Mouse (Mus musculus) layer of hippocampus, adult 9-11 months (tissue): ENCODE results near the gene Rims3.

Experiments used
- DNase-seq: peaks from one replicate; pipeline ENCODE4 v3.0.0; 2022

Gene Rims3

GRCm38 (mm10) chr4:120894584-120894983 lies 40.0 kb downstream of the Rims3 start:
- DNase-seq, result no peak

GRCm38 (mm10) chr4:120895226-120895625 lies 40.6 kb downstream of the Rims3 start:
- DNase-seq, result no peak

DNA sequence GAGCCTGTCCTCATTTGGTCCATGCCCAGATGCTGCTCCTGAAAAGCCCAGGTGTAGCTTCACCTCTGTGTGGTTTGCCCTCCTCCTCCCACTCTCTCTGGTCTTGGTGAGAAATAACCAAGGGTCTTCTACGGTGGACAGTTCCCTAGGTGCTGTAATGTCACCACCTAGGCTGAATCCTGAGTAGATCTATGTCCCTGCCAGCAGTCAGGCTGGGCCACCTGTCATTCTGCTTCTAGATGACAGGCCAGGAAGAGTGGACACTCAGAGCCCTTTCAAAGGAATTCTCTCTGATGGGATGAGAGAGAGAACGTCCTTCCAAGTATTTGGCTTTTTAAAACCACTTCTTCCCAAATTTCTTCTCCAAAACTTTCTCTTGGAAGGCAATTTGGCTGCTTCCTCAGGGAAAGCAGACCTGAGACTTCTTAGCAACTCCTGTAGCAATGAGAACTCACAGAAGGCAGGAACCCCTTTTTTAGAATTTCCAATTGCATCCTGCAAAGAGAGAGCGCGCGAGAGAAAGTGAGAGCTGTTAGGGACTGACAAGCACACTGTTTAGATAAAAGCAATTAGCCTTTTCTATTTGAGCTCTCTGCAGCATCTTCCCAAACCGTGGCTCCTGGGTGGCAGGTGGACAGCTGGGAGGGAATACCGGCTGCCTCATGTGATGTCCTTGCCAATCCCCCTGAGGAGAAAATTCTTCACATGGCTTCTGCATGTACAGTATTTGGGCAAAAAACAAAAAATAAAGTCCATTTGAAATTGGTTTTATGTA lies 41.4 kb downstream of the Rims3 start:
- no peak for DNase-seq

DNA sequence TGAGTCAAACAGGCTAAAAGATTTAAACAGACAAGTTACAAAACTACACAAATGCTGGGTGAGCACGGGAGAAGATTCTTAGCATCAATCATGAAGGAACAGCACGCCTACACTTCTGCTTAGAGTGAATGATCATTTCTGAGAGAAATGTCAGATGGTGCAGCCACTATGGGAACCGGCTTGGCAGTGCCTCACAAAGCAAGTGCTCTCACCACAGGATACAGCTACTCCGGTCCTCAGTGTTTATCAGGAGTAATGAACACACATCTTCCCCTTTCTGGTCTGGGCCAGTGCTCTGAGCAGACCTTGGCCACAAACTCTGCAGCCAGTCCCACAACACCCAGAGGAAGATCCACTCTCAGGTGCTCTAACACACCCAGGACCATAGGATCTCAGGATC lies 49.9 kb downstream of the Rims3 start:
- no peak for DNase-seq

DNA sequence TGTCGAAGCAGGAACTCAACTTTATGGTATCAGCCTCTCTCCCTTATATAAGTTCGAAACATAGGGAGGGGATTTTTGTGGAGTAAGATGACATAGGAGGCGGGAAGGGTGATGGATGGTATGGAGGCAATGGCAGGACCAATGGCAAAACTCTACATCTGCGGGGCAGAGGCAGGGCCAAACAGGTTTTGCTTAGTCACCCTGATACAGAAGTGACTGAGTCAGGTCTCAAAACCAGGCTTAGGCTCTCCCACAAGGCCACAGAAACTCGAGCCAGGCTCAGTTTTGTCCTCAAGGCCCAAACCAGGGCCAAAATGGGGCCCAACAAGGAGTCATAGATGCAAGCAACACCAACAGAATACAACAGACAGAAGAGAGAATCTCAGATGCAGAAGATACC lies 51.0 kb downstream of the Rims3 start:
- DNase-seq, result no peak

DNA sequence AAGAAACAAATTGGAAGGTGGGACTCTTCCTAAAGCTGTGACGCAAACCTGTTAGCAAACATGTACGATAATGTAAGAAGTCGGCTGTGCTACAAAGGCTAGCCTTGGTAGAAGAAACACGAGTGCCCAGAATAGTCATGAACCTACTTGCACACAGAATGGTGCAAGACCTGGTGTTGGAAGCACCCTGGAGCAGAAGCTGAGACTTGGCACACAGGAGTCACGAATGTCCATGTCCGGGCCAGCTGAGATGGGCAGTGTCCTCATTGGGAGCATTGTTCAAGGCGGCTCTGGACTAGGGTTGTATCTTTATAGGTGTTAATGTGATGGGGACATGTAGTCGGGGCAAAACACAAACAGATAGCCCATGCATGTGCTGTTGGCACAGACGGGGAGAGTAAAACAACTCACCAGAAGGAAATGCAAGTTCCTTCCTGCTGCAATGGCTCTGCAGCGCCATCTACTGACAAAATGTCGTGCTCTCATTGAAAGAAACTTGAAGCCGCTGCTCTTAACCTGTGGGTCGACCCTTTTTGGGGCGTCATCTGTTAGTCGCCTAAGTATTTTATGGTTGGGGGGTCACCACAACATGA lies 55.0 kb downstream of the Rims3 start:
- no peak for DNase-seq

DNA sequence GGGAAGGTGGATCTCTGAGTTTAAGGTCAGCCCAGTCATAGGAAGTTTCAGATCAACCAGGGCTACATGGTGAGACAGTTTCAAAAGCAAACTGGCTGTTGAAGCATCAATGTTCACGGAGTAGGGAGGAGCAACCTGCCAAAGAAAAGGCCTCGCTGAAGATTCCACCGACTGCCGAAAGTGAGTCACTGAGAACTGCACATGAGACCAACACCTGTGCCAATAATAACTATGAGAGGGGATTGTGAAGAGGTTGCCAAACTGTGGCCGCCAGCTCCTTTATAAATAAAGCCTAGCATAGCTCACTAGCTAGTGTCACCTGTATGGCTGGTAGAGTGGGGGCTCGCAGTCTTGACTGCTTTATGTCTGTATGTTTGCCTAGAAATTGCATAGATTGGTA lies 56.5 kb downstream of the Rims3 start:
- DNase-seq, result no peak

DNA sequence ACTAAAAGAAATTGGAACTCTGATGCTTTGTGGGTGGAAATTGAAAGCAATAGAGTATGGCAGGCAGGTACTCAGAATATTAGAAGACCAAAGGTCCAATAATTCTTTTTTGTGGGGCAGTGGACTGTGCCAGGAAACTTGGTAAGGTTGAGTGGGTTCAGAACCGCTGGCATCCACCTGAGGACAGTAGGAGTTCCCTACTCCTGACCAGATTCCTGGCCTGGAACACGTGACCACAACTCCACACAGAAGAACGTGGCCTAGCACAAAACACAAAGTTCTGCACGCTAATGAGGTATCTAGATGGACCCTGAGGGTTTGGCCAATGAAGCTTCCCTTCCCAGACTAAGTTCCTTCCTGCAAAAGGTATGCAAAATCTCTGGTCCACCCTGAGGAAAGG lies 58.2 kb downstream of the Rims3 start:
- no peak for DNase-seq

DNA sequence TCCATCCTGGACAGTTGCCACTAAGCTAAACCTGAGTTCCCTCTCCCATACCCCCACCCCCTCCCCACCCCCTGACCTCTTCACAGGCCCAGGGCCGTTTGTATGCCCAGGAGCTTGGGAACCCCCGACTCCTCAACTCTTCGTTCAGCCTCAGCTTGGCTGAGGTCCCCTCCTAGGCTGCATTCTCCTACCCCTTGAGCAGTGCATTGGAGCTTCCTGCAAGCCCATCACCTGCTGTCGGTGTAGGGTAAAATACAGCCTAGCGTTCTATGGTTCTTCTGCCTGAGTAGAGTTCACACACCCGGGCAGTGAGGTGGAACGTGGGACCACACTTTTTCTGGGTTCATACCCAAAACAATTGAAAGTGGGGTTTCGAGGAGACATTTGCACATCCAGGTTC lies 58.8 kb downstream of the Rims3 start:
- no peak for DNase-seq

DNA sequence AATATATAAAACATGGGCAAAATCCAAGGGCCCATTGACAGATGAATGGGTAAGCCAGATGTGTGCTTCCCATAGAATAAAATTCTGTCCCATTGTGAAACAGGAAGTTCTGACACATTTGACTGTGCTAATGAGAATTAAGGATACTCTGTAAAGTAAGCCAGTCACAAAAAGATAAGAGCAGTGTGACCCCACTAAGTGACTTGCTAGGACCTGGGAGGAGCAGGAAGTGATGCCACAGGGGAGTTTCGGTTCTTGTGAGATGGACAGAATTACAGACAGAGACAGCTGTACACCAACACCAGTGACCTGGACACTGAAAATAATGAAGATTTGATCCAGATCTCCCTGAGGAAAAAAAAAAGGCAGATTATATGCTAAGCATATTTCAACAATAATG lies 59.2 kb downstream of the Rims3 start:
- no peak for DNase-seq

GRCm38 (mm10) chr4:120914501-120914900 lies 59.9 kb downstream of the Rims3 start:
- DNase-seq, result no peak

GRCm38 (mm10) chr4:120921461-120921860 lies 66.8 kb downstream of the Rims3 start:
- DNase-seq, result no peak

DNA sequence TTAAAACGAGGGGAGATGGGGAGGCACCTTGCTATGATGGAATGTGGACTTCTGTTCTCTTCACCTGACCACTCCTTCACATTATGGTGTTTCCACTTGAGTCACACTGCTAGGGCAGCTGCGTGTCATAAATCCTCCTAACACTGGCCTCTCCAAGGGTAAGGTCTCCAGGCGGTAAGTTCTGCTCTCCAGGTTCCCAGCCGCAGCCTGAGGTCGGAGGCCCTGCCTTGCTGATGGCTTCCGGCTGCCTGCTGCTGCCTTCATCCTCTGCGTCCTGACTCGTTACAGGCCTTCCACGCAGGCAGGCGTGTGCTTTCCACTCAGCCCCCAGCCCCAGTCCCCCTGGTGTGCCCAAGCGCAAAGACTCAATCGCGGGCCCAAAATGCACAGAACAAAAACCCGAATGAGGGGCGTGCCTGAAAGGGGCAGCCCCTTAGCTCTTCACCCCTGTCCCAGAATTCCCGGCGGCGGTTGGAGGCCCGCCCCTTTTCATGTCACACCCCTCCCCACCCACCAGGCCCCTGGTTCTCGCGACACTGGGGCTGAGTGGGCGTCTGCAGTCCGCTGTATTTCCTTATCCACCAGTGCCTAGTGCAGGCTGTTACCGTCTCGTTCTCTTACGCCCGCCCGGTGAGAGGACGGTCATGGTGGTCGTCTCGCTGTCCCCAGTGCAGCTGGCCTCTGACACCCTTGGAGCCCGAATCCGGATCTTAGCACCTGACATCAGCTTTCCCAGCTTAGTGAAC lies 70.1 kb downstream of the Rims3 start, which contains the start of gene Exo5:
TSS of gene Exo5 (minus strand) at position 464 of the 746 bp plus-strand sequence.
- DNase-seq, result peak; percentile 93

DNA sequence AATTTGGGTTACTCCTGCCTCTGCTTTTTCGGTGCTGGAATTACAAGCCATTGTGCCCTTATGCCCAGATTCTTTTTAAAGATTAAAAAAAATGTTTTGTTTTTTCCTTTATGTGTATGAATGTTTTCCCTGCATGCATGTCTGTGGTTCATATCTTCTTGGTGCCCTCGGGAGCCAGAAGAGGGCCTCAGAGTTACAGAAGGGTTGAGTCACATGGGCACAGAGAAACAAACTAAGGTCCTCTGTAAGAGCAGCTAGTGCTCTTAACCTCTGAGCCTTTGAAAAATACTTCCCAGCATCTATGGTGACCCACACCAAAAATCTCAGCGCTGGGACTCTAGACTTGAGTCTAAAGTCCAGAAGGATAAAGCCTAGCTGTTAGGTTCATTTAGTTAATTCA lies 70.8 kb downstream of the Rims3 start:
- peak; percentile 58 for DNase-seq

- DNase-seq, result no peak
Measured at GRCm38 (mm10) chr4:120928686-120929085, 74.1 kb downstream of the Rims3 start.

GRCm38 (mm10) chr4:120930736-120931135 lies 76.1 kb downstream of the Rims3 start:
- no peak for DNase-seq

- no peak for DNase-seq
Measured at GRCm38 (mm10) chr4:120935006-120935405, 80.4 kb downstream of the Rims3 start.
